Mouse (Mus musculus) liver (tissue): ENCODE data around the gene Cdh23.
A peak's percentile ranks its signal among the peaks of the same experiment; 100 is the strongest.

Experiments used
- DNase-seq: peaks from one replicate; pipeline ENCODE4 v3.0.0-alpha.2; 2020; ENCODE audit warnings: mixed read lengths

Cdh23 gene

GRCm38 (mm10) chr10:60463953-60464647 lies 232.2 kb downstream of the Cdh23 start:
- DNase-seq = no peak

DNA sequence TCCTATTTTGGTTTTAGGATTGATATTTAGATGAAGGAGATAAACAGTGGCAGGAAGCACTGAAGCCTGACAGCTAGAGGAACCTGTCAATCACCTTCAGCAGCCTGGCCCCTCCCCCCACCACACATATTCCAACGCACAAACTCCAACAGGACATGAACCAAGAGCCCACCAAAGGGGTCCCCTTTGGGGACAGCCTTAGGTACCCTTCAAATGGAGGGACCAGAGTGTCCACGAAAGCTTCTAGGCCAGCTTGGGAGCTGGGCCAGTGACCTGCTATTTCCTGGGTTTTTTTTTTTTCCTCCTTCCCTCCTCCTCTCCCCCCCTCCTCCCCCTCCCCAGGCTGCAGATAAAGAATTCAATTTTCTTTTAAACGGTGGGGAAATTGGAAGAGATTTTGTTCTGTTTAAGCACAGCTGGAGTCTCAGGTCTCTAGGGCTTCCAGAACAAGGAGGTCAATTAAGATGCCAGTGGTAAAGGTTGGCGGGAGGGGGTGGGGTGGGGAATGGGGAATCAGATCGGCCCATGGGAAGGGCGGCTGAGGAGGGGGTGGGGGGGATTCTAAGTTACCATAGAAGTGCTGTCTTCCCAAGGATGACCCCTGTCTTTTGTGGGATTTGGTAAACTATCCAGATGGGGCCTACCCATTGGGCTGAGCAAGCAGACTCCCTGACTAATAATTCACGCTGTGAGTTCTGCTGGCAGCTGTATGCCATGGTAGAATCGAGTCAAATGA lies 239.5 kb downstream of the Cdh23 start:
- no peak for DNase-seq

DNA sequence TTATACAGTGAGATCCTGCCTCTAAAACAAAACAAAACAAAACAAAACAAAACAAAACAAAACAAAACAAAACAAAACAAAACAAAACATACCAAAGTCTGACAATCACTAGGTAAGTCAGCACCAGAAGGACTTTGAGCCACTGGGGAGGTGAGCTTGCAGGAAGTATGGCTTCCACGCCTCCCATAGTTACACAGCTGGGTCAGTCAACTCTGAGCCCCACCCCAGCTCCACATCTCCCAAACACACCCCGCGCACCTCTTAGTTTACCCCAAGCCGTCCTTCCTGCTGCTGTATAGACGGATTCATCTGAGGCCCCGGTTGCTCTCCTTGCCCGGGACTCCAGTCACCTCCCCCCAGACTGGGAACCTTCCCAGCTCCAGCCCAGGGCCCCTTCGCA lies 241.1 kb downstream of the Cdh23 start:
- DNase-seq = no peak

DNA sequence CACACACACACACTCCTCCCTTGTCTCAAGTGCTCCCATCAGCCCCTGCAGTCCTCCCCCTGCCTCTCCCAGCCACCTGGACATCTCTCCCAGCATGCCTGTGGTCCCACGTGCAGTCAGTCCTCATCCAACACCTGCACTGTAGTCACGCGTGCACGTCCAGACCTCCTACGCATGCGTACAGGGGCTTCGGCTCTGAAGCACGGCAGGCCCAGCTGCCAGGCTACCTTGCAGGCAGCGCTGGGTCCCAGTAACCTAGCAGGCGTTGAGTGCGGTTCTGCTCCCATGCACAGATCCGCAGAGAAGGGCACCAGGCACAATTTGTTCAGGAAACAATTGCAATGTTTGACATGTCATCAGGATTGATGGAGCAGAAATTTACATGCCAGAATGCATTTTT lies 249.1 kb downstream of the Cdh23 start:
- DNase-seq = no peak

DNA sequence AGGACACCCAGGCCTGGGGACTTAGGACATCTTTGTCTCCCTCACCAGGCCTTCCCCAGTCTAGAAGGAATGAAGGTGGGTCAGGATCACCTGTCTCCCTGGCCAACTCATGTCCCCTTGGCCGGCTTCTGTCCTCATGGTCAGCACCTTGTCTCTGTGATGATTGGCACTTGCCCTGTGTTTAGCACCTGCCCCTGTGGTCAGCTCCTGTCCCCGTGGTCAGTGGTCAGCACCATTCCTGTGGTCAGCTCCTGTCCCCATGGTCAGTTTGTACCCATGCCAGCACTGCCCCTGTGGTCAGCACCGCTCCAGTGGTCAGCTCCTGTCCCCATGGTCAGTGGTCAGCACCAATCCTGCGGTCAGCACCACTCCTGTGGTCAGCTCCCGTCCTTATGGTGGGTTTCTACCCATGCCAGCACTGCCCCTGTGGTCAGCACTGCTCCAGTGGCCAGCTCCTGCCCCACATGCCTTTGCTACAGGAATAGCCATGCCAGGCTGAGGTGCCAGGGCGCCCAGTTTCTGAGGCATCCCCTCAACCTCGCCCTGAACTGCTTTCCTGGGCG lies 251.2 kb downstream of the Cdh23 start:
- DNase-seq = peak; percentile 44

DNA sequence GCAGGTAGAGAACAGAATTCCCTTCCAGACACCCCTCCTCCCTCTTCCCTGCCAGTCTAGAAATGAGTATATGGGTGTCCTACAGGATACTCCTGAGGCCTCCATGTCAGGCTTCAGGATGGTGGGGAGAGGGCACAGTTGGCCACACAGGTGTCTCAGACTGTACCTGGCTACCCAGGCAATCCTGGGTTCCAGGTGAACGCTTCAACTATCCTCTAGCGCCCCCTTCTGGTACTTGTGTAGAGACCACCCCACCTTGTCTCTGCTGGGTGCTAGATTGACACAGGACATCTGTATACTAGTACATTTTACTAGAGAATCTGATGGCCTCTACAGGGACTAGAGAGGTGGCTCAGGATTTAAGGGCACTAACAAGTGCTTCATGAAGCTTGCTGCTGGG lies 253.2 kb downstream of the Cdh23 start:
- DNase-seq = no peak

- no peak for DNase-seq
Measured at GRCm38 (mm10) chr10:60442321-60442720, 254.0 kb downstream of the Cdh23 start.

DNA sequence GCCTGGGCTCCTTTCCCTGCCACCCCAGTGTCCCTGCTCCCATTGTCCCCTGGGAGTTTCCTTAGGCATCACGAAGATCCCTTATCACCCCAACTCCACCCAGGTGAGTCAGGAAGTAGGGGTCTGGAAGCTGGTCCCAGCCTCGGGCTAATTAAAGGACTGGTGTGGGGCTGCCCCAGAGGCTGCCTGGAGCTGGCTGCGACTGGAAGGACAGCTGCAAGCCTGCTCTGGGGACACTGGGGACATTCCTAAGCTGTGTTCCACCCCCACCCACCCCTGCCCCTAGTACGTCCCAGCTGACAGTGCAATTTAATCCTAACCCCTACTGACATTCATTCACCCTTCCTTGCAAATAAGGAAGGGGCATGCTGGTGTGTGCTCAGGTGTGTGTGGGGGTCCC lies 263.6 kb downstream of the Cdh23 start:
- no peak for DNase-seq

DNA sequence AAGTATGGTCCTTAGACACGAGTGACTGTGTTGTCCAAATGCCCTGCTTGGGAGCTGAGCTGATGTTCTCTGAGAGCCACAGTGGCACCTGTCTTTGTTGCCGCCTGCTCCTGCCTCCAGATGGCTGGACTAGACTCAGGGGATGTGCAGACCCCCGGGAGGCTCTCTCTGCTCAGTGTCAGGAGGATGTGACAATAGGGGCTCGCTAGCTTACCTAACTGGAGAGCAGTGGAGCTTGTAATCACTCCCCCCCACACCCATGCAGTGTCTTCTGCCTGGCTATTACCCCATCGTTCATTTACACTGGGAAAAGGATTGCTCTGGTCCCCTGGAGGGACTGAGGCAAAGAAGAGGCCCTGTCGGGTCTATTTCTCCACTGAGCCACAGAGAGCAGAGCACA lies 265.7 kb downstream of the Cdh23 start:
- DNase-seq = no peak

GRCm38 (mm10) chr10:60430001-60430400 lies 266.3 kb downstream of the Cdh23 start:
- no peak for DNase-seq

DNA sequence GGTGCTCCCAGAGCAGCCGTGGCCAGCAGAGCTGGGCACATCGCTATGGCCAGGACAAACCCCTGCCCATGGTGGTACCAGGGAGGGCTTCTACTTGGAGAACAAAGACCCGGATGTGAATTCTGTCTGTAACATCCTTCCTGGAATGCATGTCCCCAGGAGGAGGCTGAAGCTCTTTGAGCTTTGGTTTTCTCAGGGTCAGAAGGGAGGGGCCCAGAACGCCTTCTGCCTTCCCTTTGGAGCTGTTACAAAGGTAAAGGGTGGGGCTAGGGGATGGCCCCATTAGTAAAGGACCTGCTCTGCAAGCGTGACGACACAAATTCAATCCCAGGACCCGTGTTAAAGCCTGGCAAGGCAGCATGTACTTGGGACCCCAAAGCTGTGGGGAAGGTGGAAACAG lies 273.5 kb downstream of the Cdh23 start:
- DNase-seq = no peak

DNA sequence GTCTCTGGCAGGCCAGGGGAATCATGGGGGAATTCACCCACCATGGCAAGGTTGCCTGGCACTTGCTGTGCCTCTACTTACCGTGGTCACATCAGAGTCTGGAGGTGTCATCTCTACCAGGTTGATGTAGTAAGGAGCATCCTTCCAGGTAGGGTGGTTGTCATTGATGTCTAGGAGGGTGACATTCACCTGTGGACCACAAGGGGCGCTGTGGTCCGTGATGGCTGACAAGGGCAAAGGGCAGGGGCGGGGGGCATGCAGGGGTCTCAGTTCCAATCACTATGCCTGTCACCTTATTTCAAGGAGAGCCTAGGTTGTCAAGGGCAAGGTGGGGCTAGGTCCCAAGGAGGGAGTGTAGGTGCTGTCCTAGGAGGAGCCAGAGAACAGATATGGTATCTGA lies 276.7 kb downstream of the Cdh23 start:
- DNase-seq = no peak

- DNase-seq = peak; percentile 68
Measured at GRCm38 (mm10) chr10:60418137-60418536, 278.2 kb downstream of the Cdh23 start.

DNA sequence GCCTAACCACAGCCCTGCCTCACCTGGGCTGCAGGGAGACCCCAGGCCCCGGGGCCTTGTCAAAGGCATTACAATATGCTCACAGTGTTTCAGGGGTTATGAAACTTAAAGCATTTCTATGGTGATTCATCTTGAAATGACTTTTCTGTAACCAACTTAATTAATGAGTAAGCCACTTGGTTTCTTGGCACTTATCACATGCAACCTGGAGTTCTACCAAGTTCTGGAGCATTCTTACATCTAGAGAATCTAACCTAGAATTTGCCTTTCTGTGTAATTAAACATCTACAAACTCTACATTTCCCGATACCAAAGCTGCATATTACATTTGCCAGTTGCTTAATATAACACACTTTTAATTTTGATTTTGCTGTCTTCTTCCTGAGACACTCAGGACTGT lies 279.2 kb downstream of the Cdh23 start:
- no peak for DNase-seq

DNA sequence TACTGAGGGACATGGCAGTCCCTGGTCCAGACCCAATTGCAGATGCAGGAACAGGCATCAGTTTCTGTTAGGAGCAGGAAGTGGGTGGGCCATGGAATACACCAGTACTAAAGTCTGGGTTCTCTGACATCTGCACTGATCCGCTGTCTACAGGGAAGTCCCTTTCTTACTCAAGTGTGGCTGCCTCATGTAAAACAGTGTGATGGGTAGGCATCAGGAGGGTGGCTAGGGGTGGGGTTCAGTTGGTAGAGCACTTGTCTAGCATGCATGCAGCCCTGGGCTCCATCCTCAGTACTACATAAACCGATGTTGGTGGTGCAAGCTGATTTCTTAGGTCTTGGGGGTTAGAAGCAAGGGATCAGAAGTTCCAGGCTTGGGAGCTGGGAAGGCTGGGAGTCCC lies 282.5 kb downstream of the Cdh23 start:
- no peak for DNase-seq

DNA sequence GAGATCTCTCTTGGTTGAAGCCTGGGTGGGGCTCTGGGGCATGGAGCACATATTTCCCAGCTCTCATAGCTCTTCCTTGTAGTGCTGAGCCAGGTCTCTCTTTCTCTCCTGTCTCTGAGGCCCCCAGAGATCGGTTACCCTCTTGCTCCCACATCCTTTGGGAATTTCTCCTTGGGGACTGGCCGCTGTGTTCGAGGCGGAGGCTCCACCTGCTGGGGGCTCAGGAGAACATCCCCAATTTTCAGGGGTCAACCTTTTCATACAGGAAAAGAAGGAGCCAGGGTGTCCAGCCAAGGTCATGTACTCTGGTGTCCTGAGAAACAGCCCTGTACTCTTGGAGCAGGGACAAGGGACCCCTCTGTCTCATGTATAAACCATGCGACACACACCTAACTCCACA lies 284.5 kb downstream of the Cdh23 start:
- DNase-seq = no peak

DNA sequence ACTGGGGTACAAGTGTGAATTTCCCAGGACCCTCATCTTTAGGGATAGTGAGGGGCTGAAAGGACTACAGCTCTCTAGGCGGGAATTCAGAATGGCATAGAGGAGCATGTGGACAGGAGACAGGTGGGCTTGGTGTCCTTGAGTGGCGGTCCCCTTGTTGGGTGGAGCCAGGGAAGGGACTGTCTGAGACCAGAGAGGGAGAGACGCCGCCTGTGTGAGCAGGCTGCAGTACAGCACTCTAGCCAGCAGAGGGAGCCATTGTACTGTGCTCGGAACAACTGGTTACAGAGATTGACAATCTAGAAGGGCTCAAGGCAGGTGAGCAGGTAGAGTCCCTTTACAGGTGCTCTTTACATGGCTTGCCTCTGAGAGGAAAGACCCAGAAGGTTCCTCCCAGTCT lies 288.5 kb downstream of the Cdh23 start:
- DNase-seq = peak; percentile 68

DNA sequence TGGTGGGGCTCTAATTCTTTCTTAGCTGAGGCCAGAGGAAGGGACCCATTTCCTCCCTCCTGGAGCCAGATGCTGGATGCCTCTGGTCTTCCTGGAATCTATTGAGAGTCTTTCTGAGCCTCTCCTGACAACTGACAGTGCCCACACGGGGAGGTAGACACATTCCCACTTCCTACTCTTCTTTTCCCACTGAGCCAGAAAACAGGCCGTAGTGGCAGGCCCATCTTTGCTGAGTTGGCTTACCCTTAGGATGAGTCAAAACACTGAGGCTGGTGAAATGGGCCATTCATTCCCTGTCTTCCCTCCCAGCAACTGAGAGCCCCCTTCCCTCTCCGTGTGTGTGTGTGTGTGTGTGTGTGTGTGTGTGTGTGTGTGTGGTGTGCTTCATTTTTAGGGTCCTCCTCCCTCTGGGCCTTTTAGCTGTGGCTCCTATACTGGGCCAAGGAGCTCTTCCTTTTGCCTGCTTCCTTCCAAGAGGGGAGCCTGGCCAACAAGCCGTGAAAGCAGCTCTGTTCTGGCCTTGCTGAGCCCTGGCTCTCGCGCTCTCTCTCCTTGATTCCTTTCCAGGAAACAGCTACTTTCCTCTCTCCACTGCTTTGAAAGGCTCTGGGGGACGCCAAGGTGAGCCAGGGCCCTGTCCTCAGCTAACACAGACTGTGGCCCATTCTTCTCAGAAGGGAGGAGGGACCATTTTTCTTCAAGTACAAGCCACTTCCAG lies 290.7 kb downstream of the Cdh23 start:
- DNase-seq = no peak

GRCm38 (mm10) chr10:60400507-60401295 lies 295.6 kb downstream of the Cdh23 start:
- no peak for DNase-seq

GRCm38 (mm10) chr10:60399449-60399848 lies 296.8 kb downstream of the Cdh23 start, which contains the start of gene Gm17455:
TSS of gene Gm17455 (plus strand) at chr10:60399726.
- DNase-seq = no peak

GRCm38 (mm10) chr10:60398051-60398814 lies 298.1 kb downstream of the Cdh23 start:
- DNase-seq = no peak

- no peak for DNase-seq
Measured at GRCm38 (mm10) chr10:60395605-60396004, 300.7 kb downstream of the Cdh23 start.
